Mouse (Mus musculus) erythroblast, embryonic 14.5 days (primary cell): ENCODE data around the gene Shisa4.

ENCODE experiments used
- GATA1 ChIP-seq: IDR thresholded peaks from 2 replicates; pipeline ENCODE4 v1.6.1; 2012; ENCODE audit warnings: low read length, inconsistent platforms, mixed read lengths
- TAL1 ChIP-seq: IDR thresholded peaks from 3 replicates; pipeline ENCODE4 v1.6.1; 2012; ENCODE audit warnings: low read length, inconsistent platforms, mixed read lengths

- no peak for TF ChIP-seq GATA1
- no peak for TF ChIP-seq TAL1
These were observed 7.4 kb downstream of the Shisa4 start for GRCm38 (mm10) chr1:135367595-135367994.
